Mouse (Mus musculus): ENCODE measurements around the gene Mcpt4.
"Not testable (repeated sequence)": the region's sequence is repeated elsewhere in the genome, so short reads cannot be mapped to it uniquely, and the experiment has no call there.

The Mcpt4 gene

GRCm38 (mm10) chr14:56062213-56062612 lies at the start of gene Mcpt4:
Gene Mcpt4, minus strand, starts transcription at chr14:56062313.
- DNase-seq (ENCODE audit: low read depth, low spot score) = not testable (repeated sequence)

- no peak for DNase-seq (ENCODE audit: low read depth, low spot score)
Measured at GRCm38 (mm10) chr14:56105447-56106180, 43.5 kb upstream of the Mcpt4 start.

- DNase-seq (ENCODE audit: low read depth, low spot score) = no peak
Measured at GRCm38 (mm10) chr14:56105016-56105415, 42.9 kb upstream of the Mcpt4 start.

GRCm38 (mm10) chr14:56103452-56103851 lies 41.3 kb upstream of the Mcpt4 start:
- no peak for DNase-seq (ENCODE audit: low read depth, low spot score)

- no peak for DNase-seq (ENCODE audit: low read depth, low spot score)
Measured at GRCm38 (mm10) chr14:56102386-56102785, 40.3 kb upstream of the Mcpt4 start, which contains the start of gene Ctsg. Gene Ctsg, minus strand, starts transcription at chr14:56102574.

- peak; percentile 12 for DNase-seq (ENCODE audit: low read depth, low spot score)
Measured at GRCm38 (mm10) chr14:56098940-56099339, 36.8 kb upstream of the Mcpt4 start.

- no peak for DNase-seq (ENCODE audit: low read depth, low spot score)
Measured at GRCm38 (mm10) chr14:56097597-56097996, 35.5 kb upstream of the Mcpt4 start.

GRCm38 (mm10) chr14:56093353-56093752 lies 31.2 kb upstream of the Mcpt4 start:
- no peak for DNase-seq (ENCODE audit: low read depth, low spot score)

- DNase-seq (ENCODE audit: low read depth, low spot score) = no peak
Measured at GRCm38 (mm10) chr14:56086711-56087110, 24.6 kb upstream of the Mcpt4 start.

GRCm38 (mm10) chr14:56085167-56085566 lies 23.1 kb upstream of the Mcpt4 start, which contains the start of gene Mcpt8:
Gene Mcpt8, minus strand, starts transcription at chr14:56085273.
- no peak for DNase-seq (ENCODE audit: low read depth, low spot score)

- peak; percentile 76 for DNase-seq (ENCODE audit: low read depth, low spot score)
Measured at GRCm38 (mm10) chr14:56082016-56082415, 19.9 kb upstream of the Mcpt4 start.

- DNase-seq (ENCODE audit: low read depth, low spot score) = no peak
Measured at GRCm38 (mm10) chr14:56057722-56058121, 4.4 kb downstream of the Mcpt4 start.

GRCm38 (mm10) chr14:56055408-56055807 lies 6.7 kb downstream of the Mcpt4 start:
- DNase-seq (ENCODE audit: low read depth, low spot score) = no peak

GRCm38 (mm10) chr14:56041792-56042191 lies 20.3 kb downstream of the Mcpt4 start, which contains the start of gene Mcpt2:
Gene Mcpt2, plus strand, starts transcription at chr14:56042041.
- DNase-seq (ENCODE audit: low read depth, low spot score) = not testable (repeated sequence)

- no peak for DNase-seq (ENCODE audit: low read depth, low spot score)
Measured at GRCm38 (mm10) chr14:56034433-56034832, 27.7 kb downstream of the Mcpt4 start.

- not testable (repeated sequence) for DNase-seq (ENCODE audit: low read depth, low spot score)
Measured at GRCm38 (mm10) chr14:56030395-56030794, 31.7 kb downstream of the Mcpt4 start, which contains the start of gene Mcpt9. Gene Mcpt9, minus strand, starts transcription at chr14:56030495.

GRCm38 (mm10) chr14:56021305-56021704 lies 40.8 kb downstream of the Mcpt4 start:
- DNase-seq (ENCODE audit: low read depth, low spot score) = not testable (repeated sequence)

GRCm38 (mm10) chr14:56019446-56019845 lies 42.7 kb downstream of the Mcpt4 start:
- peak; percentile 54 for DNase-seq (ENCODE audit: low read depth, low spot score)

GRCm38 (mm10) chr14:56017671-56018070 lies 44.4 kb downstream of the Mcpt4 start, which contains the start of gene Mcpt1:
Gene Mcpt1, plus strand, starts transcription at chr14:56017971.
- DNase-seq (ENCODE audit: low read depth, low spot score) = not testable (repeated sequence)

- no peak for DNase-seq (ENCODE audit: low read depth, low spot score)
Measured at GRCm38 (mm10) chr14:56013924-56014323, 48.2 kb downstream of the Mcpt4 start.

GRCm38 (mm10) chr14:56013147-56013546 lies 49.0 kb downstream of the Mcpt4 start:
- no peak for DNase-seq (ENCODE audit: low read depth, low spot score)

All from brain, adult 2 months (tissue).